Mouse (Mus musculus): ENCODE measurements around the gene Pltp. TPM values are rescaled to one million over a fixed set of nuclear protein-coding genes. Genes with fewer than 3 reads are reported as not detected.

The Pltp gene
- polyA plus RNA-seq, 2 experiments = 7.6 to 8.4 TPM

DNA sequence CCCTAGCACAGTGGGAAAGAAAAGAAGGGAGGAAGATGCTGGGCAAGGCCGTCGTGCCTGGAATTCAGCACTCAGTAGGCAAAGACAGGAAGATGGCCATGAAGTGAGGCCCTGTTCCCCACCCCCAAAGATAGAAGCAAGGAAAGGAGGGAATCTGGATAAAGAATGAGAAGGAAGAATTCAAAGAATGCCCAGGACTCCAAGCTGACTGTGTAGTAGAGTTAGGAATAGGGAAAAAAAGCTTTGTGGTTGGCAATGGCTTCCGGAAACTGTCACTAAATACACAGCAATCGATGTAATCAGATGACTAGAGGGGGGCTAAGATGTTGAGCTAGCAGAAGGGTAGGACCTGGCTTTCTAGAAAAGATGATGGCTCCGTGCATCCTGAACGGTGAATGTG is 40.3 kb downstream of the Pltp start:
- Histone ChIP-seq H3K9ac (replicated peaks) (no peak overlapping the region), H3K27me3 (ENCODE audit: control insufficient read depth, insufficient read depth, low read length) (no peaks in the 10 kb centered on the region), H3K9me3 (ENCODE audit: control insufficient read depth, low read length) (no peaks in the 10 kb centered on the region), H3K36me3 (replicated peaks; ENCODE audit: control insufficient read depth, insufficient read depth, low read depth) (0 out of 2 replicates have a peak, but pooled peaks cover 2% of the 10 kb centered on the region), H3K4me3 (ENCODE audit: insufficient read depth in 1 of 2, low read depth in 2 of 2, low read length in 2 of 2) (no peak overlapping the region), H3K4me2 (ENCODE audit: low read depth) (no peak overlapping the region), H3K27ac (no peak overlapping the region), H3K4me1 (replicated peaks; ENCODE audit: control insufficient read depth in 2 of 2, insufficient read depth in 2 of 2, low read length in 1 of 2) (peaks cover 13 to 17% of the 10 kb centered on the region in 2 experiments)
- DNase-seq (ENCODE audit: low read depth in 3 of 3, low spot score in 3 of 3) = no peak
- TF ChIP-seq EP300 (IDR thresholded peaks at IDR 0.05; ENCODE audit: low read depth) (no peak), CTCF (IDR thresholded peaks at IDR 0.05; ENCODE audit: low read depth) (no peak)
- ATAC-seq (ENCODE audit: insufficient read depth) = no peak
- WGBS (ENCODE audit: insufficient replicate concordance) = 77% methylated on average over 6 of the region's 6 CpGs

DNA sequence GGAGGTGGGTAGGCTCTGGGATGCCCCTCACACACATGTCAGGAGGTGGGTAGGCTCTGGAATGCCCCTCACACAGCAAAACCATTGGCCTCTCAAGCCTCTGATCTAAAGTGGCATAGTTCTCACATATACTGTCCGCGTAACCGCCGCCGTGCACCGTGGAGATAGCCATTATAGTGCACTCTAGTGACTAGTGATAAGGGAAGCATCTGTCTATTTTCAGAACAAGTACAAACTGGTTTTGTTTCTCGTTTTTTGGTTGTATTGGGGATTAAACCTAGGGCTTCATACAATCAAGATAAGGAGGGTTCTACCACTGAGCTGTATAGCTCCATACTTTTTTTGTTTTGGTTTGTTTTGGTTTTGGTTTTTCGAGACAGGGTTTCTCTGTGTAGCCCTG is 41.7 kb downstream of the Pltp start:
- H3K4me2 ChIP-seq (ENCODE audit: low read depth) = peak overlapping the region; percentile 33
- 46% methylated on average over 8 of the region's 8 CpGs for WGBS (ENCODE audit: insufficient replicate concordance)

DNA sequence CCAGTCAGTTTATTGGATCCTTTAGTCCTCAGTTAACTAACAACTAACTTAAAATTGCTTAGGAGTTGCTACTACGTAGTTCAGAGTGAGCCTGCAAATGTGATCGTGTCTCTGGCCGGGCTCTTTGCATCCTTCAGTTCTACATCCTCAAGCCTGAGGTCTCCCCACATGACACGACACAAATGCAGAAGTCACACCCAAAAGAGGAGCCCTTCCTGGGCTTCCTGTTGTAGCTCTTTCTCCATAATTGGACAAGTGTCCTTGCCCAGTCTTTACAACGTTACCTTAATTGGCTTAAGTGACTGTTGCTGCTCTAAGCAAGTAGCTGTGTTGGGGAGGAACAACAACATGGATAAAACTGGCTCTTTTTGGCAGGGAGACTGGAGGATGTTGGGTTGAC is 42.2 kb downstream of the Pltp start:
- Histone ChIP-seq H3K27me3 (ENCODE audit: control insufficient read depth, insufficient read depth, low read length) (no peaks in the 10 kb centered on the region), H3K27ac (peak overlapping the region; percentile 56), H3K4me3 (ENCODE audit: insufficient read depth in 1 of 2, low read depth in 2 of 2, low read length in 2 of 2) (no peak overlapping the region), H3K9me3 (ENCODE audit: control insufficient read depth, low read length) (no peaks in the 10 kb centered on the region), H3K4me1 (replicated peaks; ENCODE audit: control insufficient read depth in 2 of 2, insufficient read depth in 2 of 2, low read length in 1 of 2) (peaks cover 11 to 15% of the 10 kb centered on the region in 2 experiments), H3K4me2 (ENCODE audit: low read depth) (peak overlapping the region; percentile 33), H3K36me3 (replicated peaks; ENCODE audit: control insufficient read depth, insufficient read depth, low read depth) (no peaks in the 10 kb centered on the region), H3K9ac (replicated peaks) (peak overlapping the region; percentile 32; the same call in 1 of the 2 replicates)
- ATAC-seq (ENCODE audit: insufficient read depth) (peak; percentile 60), DNase-seq (ENCODE audit: low read depth in 3 of 3, low spot score in 3 of 3) (no peak)
- WGBS (ENCODE audit: insufficient replicate concordance) = 46% methylated on average over 5 of the region's 5 CpGs
- no peak for TF ChIP-seq CTCF (IDR thresholded peaks at IDR 0.05; ENCODE audit: low read depth)
- TF ChIP-seq EP300 (IDR thresholded peaks at IDR 0.05; ENCODE audit: low read depth) = no peak

More for the DNA sequence above, 41.7 kb downstream of the Pltp start:
- H3K36me3 ChIP-seq (replicated peaks; ENCODE audit: control insufficient read depth, insufficient read depth, low read depth) = 0 out of 2 replicates have a peak, but pooled peaks cover 2% of the 10 kb centered on the region
- peak; percentile 79 for ATAC-seq (ENCODE audit: insufficient read depth)
- peak overlapping the region; percentile 56 for H3K27ac ChIP-seq
- DNase-seq (ENCODE audit: low read depth in 3 of 3, low spot score in 3 of 3) = no peak
- TF ChIP-seq EP300 (IDR thresholded peaks at IDR 0.05; ENCODE audit: low read depth) (peak; percentile 73), CTCF (IDR thresholded peaks at IDR 0.05; ENCODE audit: low read depth) (no peak)
- H3K27me3 ChIP-seq (ENCODE audit: control insufficient read depth, insufficient read depth, low read length) = no peaks in the 10 kb centered on the region
- H3K4me1 ChIP-seq (replicated peaks; ENCODE audit: control insufficient read depth in 2 of 2, insufficient read depth in 2 of 2, low read length in 1 of 2) = peaks cover 11 to 15% of the 10 kb centered on the region in 2 experiments
- no peaks in the 10 kb centered on the region for H3K9me3 ChIP-seq (ENCODE audit: control insufficient read depth, low read length)
- peak overlapping the region; percentile 32; the same call in 1 of the 2 replicates for H3K9ac ChIP-seq (replicated peaks)
- H3K4me3 ChIP-seq (ENCODE audit: insufficient read depth in 1 of 2, low read depth in 2 of 2, low read length in 2 of 2) = no peak overlapping the region

DNA sequence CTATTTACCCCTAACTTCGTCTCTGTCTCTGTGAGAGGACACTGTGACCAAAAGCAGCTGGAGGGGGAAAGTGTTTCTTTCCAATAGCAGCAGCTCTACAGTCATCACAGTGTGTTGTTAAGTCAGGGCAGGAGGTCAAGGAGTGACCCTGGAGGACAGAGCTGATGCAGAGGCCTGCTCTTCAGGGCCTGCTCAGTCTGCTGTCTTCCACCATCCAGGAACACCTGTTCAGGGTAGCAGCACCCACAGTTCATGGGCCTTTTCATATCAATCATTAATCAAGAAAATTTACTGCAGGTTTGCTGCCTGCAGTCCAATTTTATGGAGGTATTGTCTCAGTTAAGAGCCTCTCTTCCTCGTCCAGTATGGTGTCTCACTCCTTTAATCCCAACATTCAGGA is 44.0 kb downstream of the Pltp start:
- H3K4me3 ChIP-seq (ENCODE audit: insufficient read depth in 1 of 2, low read depth in 2 of 2, low read length in 2 of 2) = no peak overlapping the region
- peaks cover 11 to 15% of the 10 kb centered on the region in 2 experiments for H3K4me1 ChIP-seq (replicated peaks; ENCODE audit: control insufficient read depth in 2 of 2, insufficient read depth in 2 of 2, low read length in 1 of 2)
- no peak for TF ChIP-seq CTCF (IDR thresholded peaks at IDR 0.05; ENCODE audit: low read depth)
- no peak for TF ChIP-seq EP300 (IDR thresholded peaks at IDR 0.05; ENCODE audit: low read depth)
- H3K9ac ChIP-seq (replicated peaks) = no peak overlapping the region
- H3K27ac ChIP-seq = no peak overlapping the region
- H3K4me2 ChIP-seq (ENCODE audit: low read depth) = no peak overlapping the region
- no peaks in the 10 kb centered on the region for H3K27me3 ChIP-seq (ENCODE audit: control insufficient read depth, insufficient read depth, low read length)
- ATAC-seq (ENCODE audit: insufficient read depth) (no peak), DNase-seq (ENCODE audit: low read depth in 3 of 3, low spot score in 3 of 3) (no peak)
- H3K36me3 ChIP-seq (replicated peaks; ENCODE audit: control insufficient read depth, insufficient read depth, low read depth) = 0 out of 2 replicates have a peak, but pooled peaks cover 2% of the 10 kb centered on the region
- H3K9me3 ChIP-seq (ENCODE audit: control insufficient read depth, low read length) = no peaks in the 10 kb centered on the region
- WGBS (ENCODE audit: insufficient replicate concordance) = 68% methylated on average over 2 of the region's 2 CpGs

DNA sequence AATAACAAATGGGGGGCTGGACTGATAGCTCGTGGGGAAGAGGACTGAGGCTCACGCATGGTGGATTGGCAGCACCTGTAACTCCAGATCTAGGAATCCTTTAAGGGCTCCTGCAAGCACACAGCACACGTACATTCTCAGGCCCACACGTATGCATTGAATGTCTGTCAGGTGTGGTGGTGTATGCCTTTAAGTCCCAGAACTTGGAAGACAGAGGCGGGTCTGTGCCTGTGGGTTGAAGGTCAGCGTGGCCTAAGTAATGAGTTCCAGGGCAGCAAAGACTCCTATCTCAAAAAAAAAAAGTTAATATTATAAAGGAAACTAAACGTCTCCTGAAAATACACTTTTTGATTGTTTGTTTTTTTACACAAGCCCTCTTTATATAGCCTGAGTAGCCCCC is 50.9 kb downstream of the Pltp start:
- Histone ChIP-seq H3K27me3 (ENCODE audit: control insufficient read depth, insufficient read depth, low read length) (no peaks in the 10 kb centered on the region), H3K4me2 (ENCODE audit: low read depth) (peak overlapping the region; percentile 7), H3K27ac (no peak overlapping the region), H3K9ac (replicated peaks) (no peak overlapping the region), H3K4me3 (ENCODE audit: insufficient read depth in 1 of 2, low read depth in 2 of 2, low read length in 2 of 2) (0 out of 4 replicates have a peak overlapping the region, but pooled peaks of 1 of the 2 experiments have one; percentile 95), H3K4me1 (replicated peaks; ENCODE audit: control insufficient read depth in 2 of 2, insufficient read depth in 2 of 2, low read length in 1 of 2) (peaks cover 12 to 13% of the 10 kb centered on the region in 2 experiments), H3K36me3 (replicated peaks; ENCODE audit: control insufficient read depth, insufficient read depth, low read depth) (peaks cover 2% of the 10 kb centered on the region; the same call in 1 of the 2 replicates), H3K9me3 (ENCODE audit: control insufficient read depth, low read length) (no peaks in the 10 kb centered on the region)
- DNase-seq (ENCODE audit: low read depth in 3 of 3, low spot score in 3 of 3) = no peak
- 67% methylated on average over 7 of the region's 7 CpGs for WGBS (ENCODE audit: insufficient replicate concordance)
- TF ChIP-seq CTCF (IDR thresholded peaks at IDR 0.05; ENCODE audit: low read depth) (no peak), EP300 (IDR thresholded peaks at IDR 0.05; ENCODE audit: low read depth) (no peak)
- no peak for ATAC-seq (ENCODE audit: insufficient read depth)

Data from liver, embryonic 14.5 days (tissue).